Mouse (Mus musculus) adrenal gland, adult 18-20 months (tissue): ENCODE data around the gene Tenm2. TPM values are rescaled to one million over a fixed set of nuclear protein-coding genes. Genes with fewer than 3 reads are reported as not detected.

Source experiments
- DNase-seq, 2 experiments: peaks; one replicate each; pipeline ENCODE4 v3.0.0; 2021 to 2022; ENCODE audit warnings: low spot score in 2 of 2
- total RNA-seq, 2 experiments: library from RNA; stranded (reverse); gene quantifications; 1 replicate in 1 of 2; 2 replicates in 1 of 2; pipeline ENCODE4 v1.2.3; 2021

Gene Tenm2
- total RNA-seq, 2 experiments from 2014 or later: 0.36 to 1.1 TPM

DNA sequence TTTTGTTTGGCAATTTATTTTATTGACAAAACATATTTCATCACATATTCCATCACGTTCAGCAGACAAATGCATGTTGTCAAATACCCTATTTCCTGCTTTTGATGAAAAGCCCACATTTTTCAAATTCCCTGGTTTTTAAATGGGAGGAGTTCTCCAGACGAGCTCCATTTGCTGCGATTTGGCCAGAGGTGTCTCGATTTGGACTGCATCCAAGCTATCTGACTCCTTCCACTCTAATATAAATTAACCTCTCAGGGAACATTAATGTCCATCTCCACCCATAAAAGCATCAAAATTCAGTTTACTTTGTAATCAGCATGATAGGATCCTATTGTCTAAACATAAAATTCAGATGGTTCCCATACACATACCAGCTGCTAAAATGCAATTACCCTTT lies 120.6 kb downstream of the Tenm2 start:
- no peak for DNase-seq

DNA sequence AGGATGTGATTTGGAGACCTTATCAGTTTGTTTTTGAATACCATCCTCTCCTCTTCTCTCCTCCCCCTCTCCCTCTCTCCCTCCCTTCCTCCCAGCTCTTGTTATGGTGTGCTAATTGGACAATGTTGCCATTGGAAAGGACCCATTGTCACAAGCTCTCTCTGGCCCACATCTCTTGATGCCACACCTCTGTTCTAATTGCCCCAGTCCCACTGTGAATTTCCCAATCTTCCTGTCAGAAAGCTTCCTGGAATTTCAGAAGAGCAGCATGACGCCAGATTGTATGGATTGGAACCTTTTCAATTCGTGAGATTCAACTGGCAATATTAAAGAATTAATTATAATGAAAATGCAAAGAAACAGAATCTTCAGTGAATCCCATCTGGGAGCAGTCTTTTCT lies 128.7 kb downstream of the Tenm2 start:
- DNase-seq: no peak

DNA sequence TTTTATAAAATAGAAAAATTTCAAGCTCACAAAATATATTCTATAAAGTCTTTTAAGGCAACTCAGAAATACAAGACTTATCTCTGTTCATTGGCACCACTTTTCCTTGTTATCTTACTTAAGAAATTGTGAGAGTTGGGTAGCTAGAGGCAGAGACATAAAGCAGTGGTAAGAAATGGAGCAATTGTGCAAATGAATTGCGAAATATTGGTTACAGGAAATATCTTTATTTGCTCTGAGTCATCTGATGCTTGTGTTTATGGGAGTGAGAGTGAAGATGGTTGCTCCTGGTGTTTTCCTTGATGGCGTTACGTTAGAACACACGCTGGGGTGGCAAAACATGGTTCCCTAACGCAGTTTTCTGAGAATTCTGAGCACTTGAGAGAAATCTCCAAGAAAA lies 156.4 kb downstream of the Tenm2 start:
- no peak for DNase-seq

DNA sequence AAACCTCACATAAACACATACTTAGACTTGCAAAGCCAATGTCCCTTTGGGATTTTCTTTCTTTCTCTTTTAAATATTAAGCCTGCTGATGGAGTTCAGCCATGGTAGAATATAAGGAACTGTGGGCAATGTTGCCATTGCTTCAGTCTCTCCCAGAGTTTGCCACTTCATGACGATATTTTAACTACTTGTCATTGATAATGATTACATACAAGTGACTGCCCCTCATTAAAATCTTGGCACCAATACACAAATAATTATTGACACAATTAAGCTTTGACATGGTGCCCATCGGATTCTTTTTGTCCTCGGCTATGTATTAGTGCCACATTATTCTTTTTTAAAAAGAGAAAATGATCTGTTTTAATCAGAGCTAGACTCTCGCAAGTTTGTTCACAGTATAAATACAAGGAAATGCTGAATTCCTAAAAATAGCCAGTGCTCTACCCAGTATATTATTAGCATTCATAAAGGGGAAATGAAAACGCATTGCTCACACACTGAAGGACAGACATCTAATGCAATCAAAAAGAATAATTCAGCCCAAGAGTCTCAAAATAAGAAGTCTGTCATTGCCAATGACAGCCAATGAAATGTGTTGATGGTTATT lies 158.7 kb downstream of the Tenm2 start:
- no peak for DNase-seq

DNA sequence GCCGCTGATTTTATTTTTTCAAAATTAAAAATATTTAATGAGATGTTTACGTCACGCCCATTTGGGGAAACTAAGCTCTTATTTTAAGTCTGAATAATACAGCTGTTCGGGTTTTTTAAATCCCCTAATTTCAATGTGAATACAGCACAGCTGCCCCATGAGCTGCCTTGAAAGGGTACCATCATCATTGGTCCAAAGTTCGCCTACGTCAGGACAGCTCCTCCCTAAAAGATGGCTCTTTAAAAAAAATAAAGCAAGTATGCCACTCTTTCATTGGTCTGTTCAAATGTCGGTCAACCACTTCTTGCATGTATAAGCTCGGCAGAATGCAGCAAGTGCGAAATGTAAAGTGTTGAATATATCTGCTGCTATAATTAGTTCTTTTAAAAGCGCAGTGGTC lies 160.4 kb downstream of the Tenm2 start:
- no peak for DNase-seq

DNA sequence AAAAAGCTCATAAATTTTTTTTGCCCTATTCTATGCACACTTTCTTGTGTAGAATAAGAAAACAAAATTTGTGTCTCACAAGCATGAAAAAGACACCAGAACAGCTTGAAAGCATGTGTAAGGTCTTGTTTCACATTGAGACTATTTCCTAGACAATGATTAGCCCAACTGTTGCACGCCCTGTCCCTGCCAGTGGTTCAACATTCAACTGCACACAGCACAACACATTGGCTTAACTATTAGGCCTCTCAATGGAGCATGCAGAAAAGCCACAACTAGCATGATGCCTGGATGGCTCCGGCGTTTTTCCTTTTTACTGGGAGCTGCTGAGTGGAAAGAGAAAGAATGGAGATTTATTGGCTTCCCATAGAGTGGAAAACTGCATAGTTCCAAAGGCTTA lies 170.3 kb downstream of the Tenm2 start:
- DNase-seq: no peak

DNA sequence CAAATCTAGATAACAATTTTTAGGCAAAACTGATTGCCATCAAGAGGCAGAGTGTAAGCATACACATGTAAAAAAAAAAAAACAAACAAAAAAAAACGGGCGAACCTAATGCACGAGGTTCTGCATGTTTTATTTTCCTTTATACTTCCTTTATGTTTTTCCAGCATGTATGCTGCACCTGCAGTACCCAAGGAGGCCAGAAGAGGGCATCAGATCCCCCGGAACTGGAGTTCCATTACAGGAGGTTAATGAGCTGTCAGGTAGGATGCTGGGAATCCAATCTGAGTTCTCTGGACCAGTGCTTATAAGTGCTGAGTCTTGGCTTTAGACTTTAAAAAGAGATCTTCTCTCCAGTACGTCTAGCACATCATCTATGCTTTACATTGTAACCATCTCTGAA lies 189.1 kb downstream of the Tenm2 start:
- peak; percentile 27 to 47 for DNase-seq

DNA sequence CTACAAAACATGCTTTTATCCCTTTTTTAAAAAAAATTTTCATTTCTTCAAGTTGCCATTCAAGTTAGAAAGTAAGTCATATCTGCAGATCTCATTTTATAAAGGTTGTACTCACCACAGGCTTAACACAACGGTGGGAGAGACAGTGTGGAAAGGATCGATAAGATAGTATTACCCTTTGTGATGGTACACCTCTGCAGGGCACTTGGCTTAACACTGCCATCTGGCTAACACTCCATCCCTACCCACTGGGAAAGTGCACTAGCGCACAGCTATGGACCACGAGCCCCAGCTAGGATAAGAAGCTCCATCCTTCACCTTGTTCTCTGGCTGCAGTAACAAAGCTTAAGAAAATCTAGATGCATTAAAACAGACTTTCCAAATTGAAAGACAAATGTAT lies 194.5 kb downstream of the Tenm2 start:
- DNase-seq: no peak

DNA sequence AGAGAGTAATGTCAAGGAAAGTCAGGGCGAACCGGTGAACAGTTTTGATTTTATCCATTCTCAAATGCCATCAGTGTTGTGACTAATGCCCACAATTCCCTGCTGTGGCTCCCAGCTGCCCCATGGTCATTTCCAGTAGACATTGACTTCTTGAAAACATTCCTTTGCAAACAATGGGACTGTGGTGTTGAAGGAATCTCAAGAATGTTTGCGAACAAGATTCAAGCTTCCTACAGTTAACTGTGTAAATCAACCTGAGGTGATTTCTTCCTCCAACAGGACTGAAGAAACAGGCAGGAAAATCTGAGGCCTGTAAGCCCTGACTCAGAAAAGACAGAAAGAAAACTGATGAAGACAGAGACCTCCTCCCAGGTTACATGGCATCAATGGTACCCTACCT lies 196.5 kb downstream of the Tenm2 start:
- DNase-seq: no peak

DNA sequence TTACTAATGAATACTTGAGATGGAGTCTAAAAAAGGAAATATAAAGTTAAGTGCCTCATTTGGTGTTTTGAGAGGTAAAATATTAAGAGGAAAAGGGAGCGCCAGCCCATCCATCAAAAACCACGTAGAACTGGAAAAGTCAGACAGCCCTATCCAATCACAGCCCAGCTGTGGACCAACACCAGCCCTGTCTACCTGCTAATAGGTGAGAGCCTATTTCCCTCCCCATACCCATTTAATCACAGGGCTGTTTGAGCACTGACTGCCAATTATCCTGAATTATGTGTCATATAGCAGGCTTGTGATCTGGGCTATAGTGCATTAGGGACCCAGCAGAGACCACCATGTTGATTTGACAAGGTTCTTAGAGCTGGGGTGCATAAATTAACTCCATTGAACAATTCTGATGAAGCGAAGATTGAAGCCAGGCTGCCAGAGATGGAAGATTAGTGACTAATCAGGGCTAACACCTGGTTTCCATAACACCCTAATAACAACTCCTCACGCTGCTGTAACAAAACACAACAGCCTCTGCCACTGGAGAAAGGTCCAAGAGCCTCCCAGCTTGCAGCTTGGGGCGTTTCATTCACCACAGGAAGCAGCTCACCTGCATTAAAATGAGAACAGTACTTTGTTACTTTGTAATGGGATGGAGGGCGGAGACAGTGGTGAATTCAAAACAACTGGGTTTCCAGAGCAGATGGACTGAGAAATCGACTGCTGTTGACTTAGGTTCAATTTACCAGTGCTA lies 204.3 kb downstream of the Tenm2 start:
- DNase-seq: no peak

DNA sequence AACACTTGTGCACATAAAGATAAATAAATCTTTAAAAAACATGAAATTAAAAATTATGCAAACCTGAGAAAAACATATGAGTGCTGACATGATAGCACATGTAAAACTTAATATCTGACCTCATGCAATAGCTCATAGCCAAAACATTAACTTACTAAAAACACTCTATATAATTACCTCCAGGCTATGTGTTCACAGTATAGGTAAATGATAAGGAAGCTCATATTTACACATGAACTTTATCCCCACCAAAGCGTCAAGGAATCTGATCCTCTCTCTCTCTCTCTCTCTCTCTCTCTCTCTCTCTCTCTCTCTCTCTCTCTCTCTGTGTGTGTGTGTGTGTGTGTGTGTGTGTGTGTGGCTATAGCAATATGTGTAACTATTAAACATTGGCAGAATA lies 223.9 kb downstream of the Tenm2 start:
- DNase-seq: no peak

DNA sequence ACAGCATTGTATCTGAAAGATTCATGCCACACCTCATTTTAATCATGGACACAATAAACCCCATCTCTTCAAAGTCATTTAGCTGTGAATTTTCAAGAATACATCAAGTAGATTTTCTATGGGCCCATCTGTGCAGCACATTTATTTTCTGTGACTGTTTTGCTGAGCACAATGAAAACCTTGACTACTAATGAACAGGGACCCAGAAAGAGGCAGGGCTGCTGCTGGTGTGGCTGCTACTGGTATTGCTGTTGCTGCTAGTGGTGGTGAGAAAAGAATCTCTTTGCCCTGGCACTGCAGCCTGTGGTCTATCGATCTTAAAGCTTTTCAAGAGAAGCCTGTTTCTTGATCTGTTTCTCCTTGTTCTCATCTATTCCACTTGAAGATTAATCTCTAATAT lies 226.5 kb downstream of the Tenm2 start:
- no peak for DNase-seq

DNA sequence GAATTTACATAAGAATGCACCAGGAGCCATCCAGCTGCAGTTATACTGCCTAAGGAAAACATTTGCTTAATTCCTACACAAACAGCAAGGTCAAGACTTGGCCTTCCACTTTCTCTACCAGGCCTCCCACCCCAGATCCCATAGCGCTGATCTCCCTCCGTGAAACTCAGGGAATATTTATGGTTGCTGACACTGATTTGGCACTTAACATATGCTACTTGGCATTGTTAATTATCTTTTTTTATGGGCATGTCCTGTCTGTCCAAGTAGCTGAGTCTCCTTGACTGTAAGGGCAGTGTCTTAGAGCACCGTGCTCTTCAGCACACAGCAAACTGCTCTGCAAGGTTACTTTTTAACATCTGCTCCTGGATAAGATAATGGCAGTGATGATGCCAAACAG lies 238.1 kb downstream of the Tenm2 start:
- no peak for DNase-seq

DNA sequence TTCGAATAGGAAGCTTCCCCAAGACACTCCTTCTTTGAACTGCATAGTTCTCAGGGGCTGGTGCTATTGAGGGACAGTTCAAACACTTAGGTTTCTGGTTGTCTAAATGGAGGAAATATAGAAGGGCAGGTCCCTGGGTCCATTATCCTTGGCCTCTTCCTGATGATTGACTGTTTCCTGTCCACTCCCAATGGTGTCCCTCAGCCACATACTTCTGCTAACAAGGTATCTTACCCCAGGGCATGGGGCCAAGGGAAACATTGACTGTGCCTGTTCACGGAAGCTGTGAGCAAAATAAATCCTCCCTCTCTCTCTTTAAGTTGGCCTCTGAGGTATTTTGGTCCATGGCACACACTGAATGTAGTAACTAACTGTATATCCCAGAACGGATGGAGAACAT lies 244.9 kb downstream of the Tenm2 start:
- DNase-seq: no peak

DNA sequence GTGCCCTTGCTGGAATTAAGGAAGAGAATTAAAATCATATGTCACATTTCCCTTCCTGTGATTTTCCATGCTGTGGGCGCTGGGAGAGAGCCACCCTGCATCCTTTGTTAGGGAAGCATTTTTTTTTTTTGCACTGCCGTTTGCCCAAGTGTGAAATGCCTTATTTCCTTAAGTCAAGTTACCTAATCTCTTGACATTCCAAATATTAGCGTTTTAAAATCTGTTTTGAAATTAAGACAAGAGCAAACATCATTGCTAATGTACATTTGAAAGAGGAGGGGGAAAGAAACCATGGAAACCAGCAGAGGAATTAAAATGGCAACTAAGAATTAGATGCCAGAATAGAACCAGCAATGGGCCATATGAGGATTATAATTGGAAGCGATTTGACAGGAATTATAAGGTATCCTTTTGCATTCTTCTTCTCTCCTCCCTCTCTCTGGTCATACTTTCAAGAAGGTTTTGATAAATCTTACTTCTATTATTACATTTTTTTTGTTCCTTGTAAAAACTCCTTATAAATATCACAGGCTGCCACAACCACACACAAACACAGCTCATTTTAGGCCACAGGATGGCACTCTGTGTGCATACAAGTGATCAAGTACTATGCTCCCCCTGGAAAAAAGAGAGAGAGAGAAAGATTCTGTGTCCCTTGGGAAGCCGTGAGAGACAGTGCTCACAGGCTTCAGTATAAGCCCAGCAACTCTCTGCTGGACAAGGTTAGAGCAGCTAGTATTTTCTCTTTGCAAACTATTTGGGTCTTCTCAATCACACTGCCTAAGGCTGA lies 246.8 kb downstream of the Tenm2 start:
- DNase-seq: no peak

DNA sequence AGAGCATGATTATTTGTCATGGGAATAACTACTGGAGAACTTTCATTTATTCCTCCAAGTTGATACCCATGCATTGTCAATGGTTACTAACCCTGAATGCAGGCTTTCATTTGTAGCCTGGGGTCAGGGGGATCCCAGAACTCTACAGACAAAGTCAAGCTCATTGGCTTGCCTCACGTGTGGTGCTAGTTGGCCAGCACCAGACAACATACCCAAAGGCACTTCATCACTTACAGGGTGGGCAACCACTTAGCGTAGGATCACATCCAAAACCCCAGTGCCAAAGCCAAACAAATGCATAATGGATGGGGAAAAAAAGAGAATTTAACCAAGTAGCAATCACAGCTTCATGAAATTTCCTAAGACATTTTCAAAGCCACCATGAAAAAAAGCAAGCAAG lies 261.6 kb downstream of the Tenm2 start:
- no peak for DNase-seq

DNA sequence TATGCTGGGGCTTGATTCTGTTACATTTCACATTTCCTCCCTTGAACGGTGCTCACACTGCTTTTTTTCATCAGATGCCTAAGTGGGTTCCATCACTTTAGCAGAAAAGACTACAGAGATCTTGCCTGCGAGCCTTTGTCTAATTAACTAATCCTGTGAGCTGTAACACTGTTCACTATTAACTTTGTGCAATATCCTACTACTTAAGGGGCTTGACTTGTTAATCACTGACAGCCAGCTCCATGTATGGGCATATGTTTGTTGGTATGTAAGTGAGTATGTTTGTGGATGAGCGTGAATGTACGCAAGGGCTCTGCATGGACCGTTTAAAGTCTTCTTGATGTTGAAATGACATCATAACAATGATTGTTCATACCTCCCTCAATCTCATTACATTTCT lies 277.7 kb downstream of the Tenm2 start:
- DNase-seq: no peak

DNA sequence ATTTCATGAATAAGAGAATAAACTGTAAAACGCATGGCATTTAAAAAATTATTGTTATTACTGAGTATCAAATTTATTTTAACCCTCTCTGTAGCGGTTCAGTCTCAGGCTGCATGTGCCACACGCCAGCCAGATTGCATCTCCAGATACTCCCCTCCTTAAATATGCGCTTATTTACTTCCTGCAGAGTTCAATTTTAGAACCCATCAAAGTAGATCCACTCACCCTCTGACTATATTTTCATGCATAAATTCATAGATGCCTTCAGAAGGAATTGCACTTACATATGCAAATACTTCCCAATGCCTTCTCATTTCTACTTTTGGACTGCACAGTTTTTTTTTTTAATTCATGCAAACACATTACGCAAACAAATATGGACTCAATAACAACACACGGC lies 294.3 kb downstream of the Tenm2 start:
- DNase-seq: no peak

DNA sequence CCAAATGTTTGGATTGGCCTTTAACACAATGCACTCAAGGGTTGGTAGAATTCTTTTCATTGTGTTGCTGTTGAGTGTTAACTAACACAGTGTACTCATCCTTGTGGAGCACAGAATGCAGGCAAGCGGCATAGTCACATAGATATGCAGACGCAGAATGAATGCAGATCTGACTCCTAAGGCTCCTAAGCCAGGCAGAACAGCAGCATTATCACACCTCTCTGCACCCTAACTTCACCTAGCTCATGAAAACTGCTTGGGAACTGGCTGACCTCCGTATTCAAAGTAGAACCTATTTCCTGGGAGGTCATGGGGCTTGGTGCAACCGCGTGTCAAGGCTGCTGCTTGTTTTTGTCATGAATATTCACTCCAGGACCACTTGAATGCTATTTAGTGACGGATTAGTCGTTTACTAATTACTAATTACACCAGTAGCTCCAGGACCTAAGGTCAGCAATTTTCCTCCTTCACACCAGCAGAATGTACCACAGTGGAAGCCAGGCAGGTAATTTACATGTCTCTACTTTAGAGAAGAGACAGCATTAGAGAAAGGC lies 295.1 kb downstream of the Tenm2 start:
- no peak for DNase-seq

DNA sequence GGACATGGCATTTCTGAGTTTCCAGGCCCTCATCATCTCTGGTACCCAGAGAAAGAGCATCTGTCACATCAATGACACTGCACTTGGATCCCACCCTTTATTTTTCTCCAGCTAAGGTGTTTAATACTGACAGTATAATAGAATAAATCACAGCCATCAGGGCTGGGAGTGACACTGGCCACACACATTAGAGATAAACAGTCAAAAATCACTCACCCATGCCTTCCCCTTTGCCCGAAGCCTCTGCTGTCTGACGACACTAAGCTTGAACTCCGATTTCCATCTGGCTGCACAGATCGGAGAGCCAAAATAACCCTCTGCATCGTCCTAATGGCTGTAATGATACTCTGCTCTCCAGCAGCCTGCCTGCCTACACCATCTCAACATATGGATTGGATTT lies 305.9 kb downstream of the Tenm2 start:
- DNase-seq: no peak

DNA sequence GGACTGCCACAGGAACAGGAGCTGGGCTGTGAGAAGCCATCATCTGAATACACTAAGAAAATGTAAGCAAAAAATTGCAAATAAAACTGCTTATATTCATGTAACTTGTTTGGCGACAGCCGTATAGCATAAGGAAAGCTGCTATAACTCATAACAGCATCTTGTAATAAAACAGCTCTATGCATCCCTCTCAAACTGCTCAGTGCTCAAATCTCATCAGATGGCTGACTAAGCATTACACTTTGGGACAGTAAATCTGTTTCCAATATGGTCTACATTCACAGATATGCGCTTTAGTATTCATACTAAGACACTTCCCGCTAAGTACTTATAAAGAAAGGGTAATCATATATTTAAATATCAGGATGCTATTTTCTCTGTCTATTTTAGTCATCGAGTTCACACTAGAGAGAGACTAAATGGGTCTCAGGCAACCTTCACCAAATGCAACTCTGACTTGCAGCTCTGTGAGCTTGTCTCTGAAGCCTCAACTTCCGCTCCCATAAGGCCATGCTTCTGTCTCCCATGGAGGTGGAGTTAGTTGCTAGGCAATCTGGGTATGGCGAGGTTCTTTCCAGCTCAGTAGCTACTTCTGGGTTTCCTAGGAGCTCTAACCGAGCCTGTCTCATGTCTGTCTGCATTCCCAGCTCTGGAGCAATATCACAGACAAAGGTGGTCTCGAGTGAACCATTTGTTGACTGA lies 308.9 kb downstream of the Tenm2 start:
- no peak for DNase-seq
